Mouse (Mus musculus) CD8-positive naive resting alpha-beta T cell, adult 2 months (primary cell): ENCODE measurements at regions not wholly inside any gene's neighbourhood (a gene's known extent, or its start where the extent isn't known, plus 50 kb on each side); places are given as distances from the start of the nearest gene placed in this dataset.

ENCODE experiments used
- DNase-seq, 2 experiments: peaks; one replicate each; pipeline ENCODE4 v3.0.0; 2022; ENCODE audit warnings: low read depth in 2 of 2, low spot score in 2 of 2

- DNase-seq: no peak
These were observed 244.0 kb upstream of the Hs6st1 start for GRCm38 (mm10) chr1:35823981-35824880.

- no peak for DNase-seq
These were observed 242.7 kb upstream of the Hs6st1 start for GRCm38 (mm10) chr1:35825531-35825966.

GRCm38 (mm10) chr1:35826575-35827114, 241.6 kb upstream of the Hs6st1 start:
- no peak for DNase-seq

GRCm38 (mm10) chr1:35827471-35827870, 240.7 kb upstream of the Hs6st1 start:
- no peak for DNase-seq

GRCm38 (mm10) chr1:35834180-35834579, 234.0 kb upstream of the Hs6st1 start:
- no peak for DNase-seq

- no peak for DNase-seq
These were observed 231.6 kb upstream of the Hs6st1 start for GRCm38 (mm10) chr1:35836552-35836951.

GRCm38 (mm10) chr1:35838625-35839024, 229.6 kb upstream of the Hs6st1 start:
- DNase-seq: no peak

GRCm38 (mm10) chr1:35839446-35839845, 228.8 kb upstream of the Hs6st1 start:
- peak; percentile 51 to 64 for DNase-seq

- no peak for DNase-seq
These were observed 226.6 kb upstream of the Hs6st1 start for GRCm38 (mm10) chr1:35841626-35842025.

GRCm38 (mm10) chr1:35842707-35843106, 225.5 kb upstream of the Hs6st1 start:
- no peak for DNase-seq

GRCm38 (mm10) chr1:35843566-35843965, 224.6 kb upstream of the Hs6st1 start:
- no peak for DNase-seq

- DNase-seq: peak in 1 of 2 experiments; percentile 41
These were observed 221.8 kb upstream of the Hs6st1 start for GRCm38 (mm10) chr1:35846224-35846936.

- no peak for DNase-seq
These were observed 219.8 kb upstream of the Hs6st1 start for GRCm38 (mm10) chr1:35848160-35848954.

- DNase-seq: no peak
These were observed 218.6 kb upstream of the Hs6st1 start for GRCm38 (mm10) chr1:35849406-35850190.

- DNase-seq: no peak
These were observed 218.0 kb upstream of the Hs6st1 start for GRCm38 (mm10) chr1:35850191-35850545.

- no peak for DNase-seq
These were observed 217.6 kb upstream of the Hs6st1 start for GRCm38 (mm10) chr1:35850566-35851085.

- DNase-seq: no peak
These were observed 216.4 kb upstream of the Hs6st1 start for GRCm38 (mm10) chr1:35851681-35852409.

GRCm38 (mm10) chr1:35853018-35853417, 215.2 kb upstream of the Hs6st1 start:
- DNase-seq: no peak

GRCm38 (mm10) chr1:35855650-35856049, 212.6 kb upstream of the Hs6st1 start:
- DNase-seq: no peak
